Mouse (Mus musculus): Measurements from ENCODE around the gene Ryr3.

GRCm38 (mm10) chr2:112681817-112682216 lies 535.1 kb downstream of the Ryr3 start:
- TF ChIP-seq POLR2A (IDR thresholded peaks at IDR 0.05; ENCODE audit: insufficient read depth, low read depth, low read length), result no peak
- TF ChIP-seq CTCF (IDR thresholded peaks at IDR 0.05; ENCODE audit: insufficient read depth, low read depth, low read length), result no peak

Measured in olfactory bulb, adult 2 months (tissue).